Mouse (Mus musculus) left cerebral cortex, adult 9 months (tissue): ENCODE measurements around the gene Brdt.
A peak's percentile ranks its signal among the peaks of the same experiment; 100 is the strongest.
"Not testable (repeated sequence)": the region's sequence is repeated elsewhere in the genome, so short reads cannot be mapped to it uniquely, and the experiment has no call there.

Source experiments
- DNase-seq, 2 experiments: peaks; one replicate each; pipeline ENCODE4 v3.0.0; 2022; ENCODE audit warnings: low spot score in 2 of 2

The Brdt gene

GRCm38 (mm10) chr5:107340404-107340803 is 9.4 kb downstream of the Brdt start:
- DNase-seq: no peak

- no peak for DNase-seq
Measured at GRCm38 (mm10) chr5:107342891-107343290, 11.9 kb downstream of the Brdt start.

GRCm38 (mm10) chr5:107346214-107346613 is 15.3 kb downstream of the Brdt start:
- no peak for DNase-seq

GRCm38 (mm10) chr5:107352566-107352965 is 21.6 kb downstream of the Brdt start:
- DNase-seq: no peak

GRCm38 (mm10) chr5:107353981-107354380 is 23.0 kb downstream of the Brdt start:
- no peak for DNase-seq

- peak in 1 of 2 experiments; percentile 25 for DNase-seq
Measured at GRCm38 (mm10) chr5:107355801-107356200, 24.8 kb downstream of the Brdt start.

- DNase-seq: no peak
Measured at GRCm38 (mm10) chr5:107357723-107358122, 26.8 kb downstream of the Brdt start.

GRCm38 (mm10) chr5:107359395-107360053 is 28.6 kb downstream of the Brdt start:
- DNase-seq: peak; percentile 59 to 90

- DNase-seq: peak in 1 of 2 experiments; percentile 10
Measured at GRCm38 (mm10) chr5:107360054-107360730, 29.2 kb downstream of the Brdt start.

- DNase-seq: no peak
Measured at GRCm38 (mm10) chr5:107370040-107370439, 39.1 kb downstream of the Brdt start.

GRCm38 (mm10) chr5:107371335-107371734 is 40.4 kb downstream of the Brdt start:
- no peak for DNase-seq

- no peak for DNase-seq
Measured at GRCm38 (mm10) chr5:107373256-107373655, 42.3 kb downstream of the Brdt start.

GRCm38 (mm10) chr5:107386448-107386847 is 55.5 kb downstream of the Brdt start:
- DNase-seq: not testable (repeated sequence)

- no peak for DNase-seq
Measured at GRCm38 (mm10) chr5:107387788-107388187, 56.8 kb downstream of the Brdt start.

- DNase-seq: no peak
Measured at GRCm38 (mm10) chr5:107389373-107389772, 58.4 kb downstream of the Brdt start.

GRCm38 (mm10) chr5:107394437-107394836 is 63.5 kb downstream of the Brdt start:
- DNase-seq: no peak

GRCm38 (mm10) chr5:107402436-107402835 is 71.5 kb downstream of the Brdt start, which contains the start of gene Ephx4:
Gene Ephx4, plus strand, starts transcription at chr5:107402736.
- no peak for DNase-seq

GRCm38 (mm10) chr5:107403011-107403946 is 72.3 kb downstream of the Brdt start:
- DNase-seq: peak in 1 of 2 experiments; percentile 34

- DNase-seq: peak; percentile 57 to 84
Measured at GRCm38 (mm10) chr5:107403947-107404684, 73.2 kb downstream of the Brdt start.

GRCm38 (mm10) chr5:107405361-107405760 is 74.4 kb downstream of the Brdt start:
- peak; percentile 82 to 87 for DNase-seq

GRCm38 (mm10) chr5:107410305-107410704 is 79.3 kb downstream of the Brdt start:
- no peak for DNase-seq
